Mouse (Mus musculus) gastrocnemius, adult 2 months (tissue): ENCODE results near the gene Lsm3. TPM values are rescaled to one million over a fixed set of nuclear protein-coding genes. Genes with fewer than 3 reads are reported as not detected.
A peak's percentile ranks its signal among the peaks of the same experiment; 100 is the strongest.
"Not testable (repeated sequence)": the region's sequence is repeated elsewhere in the genome, so short reads cannot be mapped to it uniquely, and the experiment has no call there.

ENCODE experiments used
- DNase-seq: peaks from one replicate; pipeline ENCODE4 v3.0.0; 2022
- H3K27ac ChIP-seq: fragments of 200-600 bp; 2 replicates; pipeline ENCODE4 v1.8.1; 2022; ENCODE audit warnings: mild to moderate bottlenecking
- H3K4me3 ChIP-seq: fragments of 200-600 bp; 2 replicates; pipeline ENCODE4 v1.8.1; 2022; ENCODE audit warnings: mild to moderate bottlenecking, moderate library complexity
- CTCF ChIP-seq: fragments of 200-600 bp; IDR thresholded peaks from 2 replicates; pipeline ENCODE4 v1.8.1; 2022; ENCODE audit warnings: antibody characterized with exemption, mild to moderate bottlenecking, moderate library complexity
- intact Hi-C: fragments of 180-260 bp; cut with DNase I; formaldehyde crosslinking; loops from one replicate; pipeline ENCODE4 v1.15.1; 2025
- long read RNA-seq, 2 experiments: library from polyadenylated mRNA; stranded (forward); transcript quantifications; one replicate each; pipeline ENCODE4 v2.0.0; 2021
- total RNA-seq, 2 experiments: library from RNA; stranded (reverse); gene quantifications; 2 replicates each; pipeline ENCODE4 v1.2.3; 2021

Lsm3 gene
- 10 to 100 TPM; 22.7 to 37.0 TPM for total RNA-seq
- long read RNA-seq, experiment 1, transcript Lsm3-201 (4 exons, 743 nt), result major isoform, 16 of 24 reads
- long read RNA-seq, experiment 1, partial matches to known transcripts, result 8 of 24 reads
- long read RNA-seq, experiment 1, other reads (novel, unspliced or antisense), result 0 of 24 reads
- long read RNA-seq, experiment 2, transcript Lsm3-201 (4 exons, 743 nt), result major isoform, 18 of 27 reads
- long read RNA-seq, experiment 2, partial matches to known transcripts, result 8 of 27 reads
- long read RNA-seq, experiment 2, other reads (novel, unspliced or antisense), result 1 of 27 reads

DNA sequence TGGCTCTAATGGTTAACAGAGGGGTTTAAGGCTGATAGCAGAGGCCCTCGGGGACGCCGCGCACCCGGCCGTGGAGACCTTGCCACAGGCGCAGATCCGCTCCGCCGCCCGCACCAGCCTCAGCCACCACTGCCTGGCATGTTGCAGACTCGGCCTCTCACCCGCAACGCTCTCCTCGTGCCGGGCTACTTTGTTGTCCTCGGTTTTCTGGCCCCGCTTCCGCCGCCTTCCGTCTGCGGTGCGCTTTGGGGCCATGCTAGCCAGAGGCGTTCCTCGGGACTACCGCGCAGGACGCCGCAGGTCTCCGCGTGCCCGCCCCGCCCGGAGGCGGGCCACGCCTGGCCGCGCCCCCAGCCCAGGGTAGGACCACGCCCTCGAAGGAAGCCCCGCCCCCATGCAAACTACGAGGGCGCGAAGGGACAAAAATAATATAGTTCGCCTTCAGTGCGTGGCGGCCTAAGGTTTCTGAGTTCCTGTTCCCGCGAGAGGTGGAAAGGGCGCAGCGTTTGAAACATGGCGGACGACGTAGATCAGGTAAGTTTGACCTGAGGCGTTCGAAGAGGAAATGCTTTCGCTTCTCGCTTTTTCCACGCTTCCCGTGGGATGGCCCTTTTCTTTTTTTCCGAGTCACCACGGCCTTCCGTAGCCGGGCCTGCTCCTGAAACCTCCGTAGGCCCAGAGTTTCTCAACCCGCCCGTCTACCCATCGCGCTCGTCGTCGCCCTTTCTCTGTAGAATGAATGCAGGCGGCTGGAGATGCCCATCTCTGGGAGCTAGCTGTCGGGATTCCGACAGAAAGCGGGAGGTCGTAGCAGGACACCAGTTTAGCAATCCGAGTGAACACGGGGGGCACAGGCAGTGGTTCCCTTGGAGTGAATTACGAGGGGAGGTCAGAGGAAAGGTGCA lies at the start of gene Lsm3, which contains the start of gene Xpc:
Gene Lsm3, plus strand, starts transcription at position 384 of the 905 bp plus-strand sequence.
Gene Xpc, minus strand, starts transcription at position 344 of the 905 bp plus-strand sequence.
- TF ChIP-seq CTCF, result no peak
- H3K4me3 ChIP-seq, result peak within 1 kb of the TSS; percentile 96
- DNase-seq, result peak; percentile 98
- H3K27ac ChIP-seq, result peak within 1 kb of the TSS; percentile 89
- intact Hi-C loops, result loop anchor here (2.0 kb wide), 1 partner anchor 43 kb away; the partner anchor contains the start of genes Chchd4 and Tmem43

DNA sequence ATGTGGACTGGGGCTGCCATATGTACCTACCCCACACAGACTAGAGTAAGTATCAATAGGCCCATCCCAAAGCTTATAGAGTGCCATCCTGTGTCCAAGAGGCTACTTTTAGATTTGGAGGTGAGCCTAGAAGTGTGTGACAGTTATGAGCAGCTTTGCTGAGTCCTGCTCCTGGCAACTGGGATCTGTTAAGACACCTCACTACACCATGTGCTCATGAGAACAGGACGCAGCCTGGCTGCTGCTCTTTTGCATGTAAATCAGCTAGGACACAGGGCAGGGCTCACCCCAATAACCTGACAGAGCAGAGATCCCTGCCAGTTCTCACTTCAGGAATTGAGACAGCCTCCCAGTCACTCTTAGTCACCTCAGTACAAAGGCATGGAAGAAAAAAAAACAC lies 48.6 kb upstream of the Lsm3 start:
- no peak for DNase-seq
- Histone ChIP-seq H3K27ac (peak overlapping the region; percentile 67), H3K4me3 (no peak overlapping the region)
- TF ChIP-seq CTCF, result no peak
- intact Hi-C loops, result no loop called here

DNA sequence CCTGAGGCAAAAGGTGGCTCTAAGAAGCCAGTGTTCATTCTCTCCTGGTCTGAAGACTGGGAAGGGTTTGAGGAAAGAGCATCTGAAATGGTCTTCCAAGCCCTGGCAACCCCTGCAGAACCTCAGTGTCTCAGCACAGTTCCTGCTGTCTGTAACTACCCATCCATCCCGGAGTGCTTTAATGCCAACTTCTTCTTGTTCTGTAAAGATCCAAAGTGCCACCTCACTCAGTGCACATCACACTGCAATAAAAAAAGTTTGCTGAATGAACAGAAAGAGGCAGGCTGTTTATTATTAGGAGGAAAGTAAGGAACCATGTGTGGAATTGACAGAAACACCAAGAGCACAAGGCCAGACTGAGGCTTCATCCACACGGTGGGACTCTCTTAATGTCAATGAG lies 45.0 kb upstream of the Lsm3 start:
- DNase-seq, result no peak
- intact Hi-C loops, result no loop called here
- no peak for TF ChIP-seq CTCF
- Histone ChIP-seq H3K4me3 (no peak overlapping the region), H3K27ac (no peak overlapping the region)

- DNase-seq, H3K4me3 ChIP-seq, intact Hi-C loops, H3K27ac ChIP-seq: not testable (repeated sequence)
These were observed 44.3 kb upstream of the Lsm3 start for GRCm38 (mm10) chr6:91471427-91471826.

DNA sequence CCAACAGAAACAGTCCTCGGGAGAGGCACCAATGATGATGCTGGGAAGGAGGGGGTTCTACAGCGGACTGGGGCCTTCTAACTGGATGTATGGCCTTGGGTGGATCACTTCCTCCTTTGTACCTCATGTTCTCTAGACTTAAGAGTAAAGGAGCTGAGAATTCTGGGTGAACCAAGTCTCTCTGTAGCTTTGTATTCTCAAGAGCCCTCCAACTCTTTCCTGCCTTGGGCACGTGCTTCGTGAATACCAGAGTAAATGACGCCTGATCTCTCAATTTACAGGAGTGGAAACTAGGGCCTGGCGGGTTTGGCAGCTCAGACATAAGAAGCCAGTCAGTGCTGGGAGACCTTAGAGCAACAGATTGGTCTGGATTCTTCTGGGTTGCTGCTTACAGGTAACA lies 43.4 kb upstream of the Lsm3 start:
- Histone ChIP-seq H3K4me3 (peak overlapping the region; percentile 91), H3K27ac (peak overlapping the region; percentile 95)
- TF ChIP-seq CTCF, result no peak
- intact Hi-C loops, result loop anchor here (2.0 kb wide), 1 partner anchor 42 kb away; the partner anchor contains the start of genes Lsm3 and Xpc
- DNase-seq, result no peak

- peak; percentile 98 for DNase-seq
- Histone ChIP-seq H3K4me3 (peak within 1 kb of the TSS; percentile 91), H3K27ac (peak within 1 kb of the TSS; percentile 95)
- intact Hi-C loops, result loop anchor here (2.0 kb wide), 1 partner anchor 42 kb away; the partner anchor contains the start of genes Lsm3 and Xpc
- TF ChIP-seq CTCF, result 0 out of 2 replicates have a peak, but pooled peaks have one; percentile 7
These were observed 42.6 kb upstream of the Lsm3 start, which contains the start of the genes Chchd4 and Tmem43 for GRCm38 (mm10) chr6:91472868-91473804. Gene Chchd4 (minus strand): TSS chr6:91473546. Gene Tmem43 (plus strand): TSS chr6:91473703.

DNA sequence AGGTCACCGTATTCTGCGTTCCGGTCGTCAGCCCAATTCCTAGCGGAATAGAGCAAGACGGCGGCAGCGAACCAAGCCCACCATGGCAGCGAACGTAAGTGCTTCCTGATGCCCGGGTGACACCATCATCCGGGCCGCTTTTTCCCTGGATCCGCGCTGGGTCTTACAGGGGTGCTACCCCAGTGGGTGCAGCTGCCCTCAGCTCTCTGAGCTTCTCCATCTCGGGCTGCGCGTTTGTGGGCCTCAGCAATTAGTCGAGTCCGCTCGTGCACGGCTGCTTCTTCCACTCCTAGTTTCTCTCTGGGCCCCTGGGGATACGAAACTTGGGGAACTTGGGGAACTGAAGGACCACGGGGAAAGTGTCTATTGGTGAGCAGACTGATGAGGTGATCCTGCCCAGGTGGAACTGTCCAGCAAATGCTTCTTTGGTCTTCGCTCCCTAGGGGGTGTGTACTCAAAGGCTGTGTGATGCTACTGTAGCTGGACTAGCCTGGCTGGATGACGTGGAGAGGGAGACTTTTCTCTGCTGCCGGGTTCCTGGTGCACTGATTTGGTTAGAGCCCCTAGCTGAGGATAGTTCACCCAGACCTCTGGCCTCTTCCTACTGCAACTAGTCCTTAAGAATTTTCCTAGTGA lies 41.8 kb upstream of the Lsm3 start:
- no peak for TF ChIP-seq CTCF
- peak overlapping the region; percentile 91 for H3K4me3 ChIP-seq
- no peak for DNase-seq
- peak overlapping the region; percentile 95 for H3K27ac ChIP-seq
- intact Hi-C loops, result loop anchor here (2.0 kb wide), 1 partner anchor 41 kb away; the partner anchor contains the start of genes Lsm3 and Xpc

GRCm38 (mm10) chr6:91474441-91475190 lies 41.1 kb upstream of the Lsm3 start:
- Histone ChIP-seq H3K4me3 (peak overlapping the region; percentile 91), H3K27ac (peak overlapping the region; percentile 95)
- TF ChIP-seq CTCF, result no peak
- intact Hi-C loops, result no loop called here
- peak; percentile 73 for DNase-seq

DNA sequence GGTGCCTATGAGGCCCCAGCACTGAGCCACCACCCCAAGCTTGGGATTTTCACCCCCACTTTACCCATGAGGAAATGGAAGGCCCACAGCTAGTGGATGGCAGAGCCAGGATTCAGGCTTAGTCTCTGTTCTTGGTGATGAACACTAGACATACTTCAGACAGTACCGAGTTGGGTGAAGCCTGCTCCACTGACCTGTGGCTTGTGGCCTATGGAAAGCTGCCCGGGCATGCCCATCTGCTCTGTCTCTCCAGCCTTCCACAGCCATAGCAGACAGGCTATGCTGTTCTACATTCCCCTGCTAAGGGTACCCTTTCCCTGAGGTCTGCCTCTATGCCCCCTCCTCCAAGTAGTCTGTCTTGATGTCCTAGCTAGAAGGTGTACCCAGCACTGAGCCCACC lies 39.2 kb upstream of the Lsm3 start:
- intact Hi-C loops, result no loop called here
- Histone ChIP-seq H3K27ac (peak overlapping the region; percentile 55), H3K4me3 (no peak overlapping the region)
- no peak for DNase-seq
- no peak for TF ChIP-seq CTCF

- intact Hi-C loops, result no loop called here
- no peak for TF ChIP-seq CTCF
- Histone ChIP-seq H3K27ac (peak overlapping the region; percentile 88), H3K4me3 (no peak overlapping the region)
- peak; percentile 68 for DNase-seq
These were observed 32.4 kb upstream of the Lsm3 start for GRCm38 (mm10) chr6:91483371-91483770.
